ENCODE assay signal across 11 mouse cellular contexts in the genomic region with DNA sequence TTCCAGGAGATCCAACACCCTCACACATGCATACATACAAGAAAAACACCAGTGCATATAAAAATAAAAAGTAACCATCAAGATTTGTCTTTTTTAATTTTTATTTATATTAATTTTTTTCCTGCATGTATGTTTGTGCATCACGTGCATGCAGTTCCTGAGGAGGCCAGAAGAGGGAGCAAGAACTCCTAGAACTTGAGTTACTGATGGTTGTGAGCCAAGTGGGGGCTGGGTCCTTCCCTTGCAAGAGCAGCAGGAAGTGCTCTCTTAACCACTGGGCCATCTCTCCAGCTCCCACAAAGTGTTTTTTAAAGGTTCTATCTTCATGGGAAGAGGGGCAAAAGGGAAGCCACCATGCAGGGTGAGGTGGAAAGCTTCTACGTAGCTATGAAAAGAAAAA. TPM values are rescaled to one million over a fixed set of nuclear protein-coding genes. Genes with fewer than 3 reads are reported as not detected.
DNase-seq lines count a peak whose midpoint lies in the region; ATAC-seq and TF ChIP-seq lines count a peak whose summit lies in the region.
"Had no signal": no experiment of that assay in that cellular context is flagged by ENCODE, and none has a peak within 500 bp of the region (broad histone marks: within the 10 kb centered on the region; RNA-seq: fewer than 3 reads in every experiment).

No protein-coding gene starts in this region.

- H3K36me3 ChIP-seq in forebrain, postnatal 0 days (ENCODE audit: insufficient read depth) = peaks cover 34% of the 10 kb centered on the region
- H3K36me3 ChIP-seq in forebrain, embryonic 15.5 days = peaks cover 40% of the 10 kb centered on the region
- peaks cover 9% of the 10 kb centered on the region; the same call in 1 of the 2 replicates for H3K36me3 ChIP-seq in lung, postnatal 0 days (ENCODE audit: insufficient read depth, low read length)
- H3K36me3 ChIP-seq in hindbrain, embryonic 14.5 days (replicated peaks; ENCODE audit: control insufficient read depth, insufficient read depth) = peaks cover 41% of the 10 kb centered on the region

- H3K27ac ChIP-seq in forebrain, postnatal 0 days (ENCODE audit: low read depth, low read length) = no peak overlapping the region
- H3K27ac ChIP-seq in forebrain, embryonic 15.5 days (replicated peaks) = no peak overlapping the region
- H3K27ac ChIP-seq in lung, postnatal 0 days (ENCODE audit: low read length) = no peak overlapping the region
- H3K27ac ChIP-seq in olfactory bulb, adult 2 months (ENCODE audit: insufficient read depth, low read depth, low read length) = no peak overlapping the region
- H3K27ac ChIP-seq in hindbrain, embryonic 14.5 days = no peak overlapping the region
- H3K27ac ChIP-seq: heart, embryonic 10.5 days; limb, embryonic 15.5 days had no signal

- no peak overlapping the region for H3K9ac ChIP-seq in forebrain, postnatal 0 days
- no peak overlapping the region for H3K9ac ChIP-seq in forebrain, embryonic 15.5 days (replicated peaks)
- H3K9ac ChIP-seq in lung, postnatal 0 days (replicated peaks; ENCODE audit: low read depth) = no peak overlapping the region
- H3K9ac ChIP-seq in hindbrain, embryonic 14.5 days = no peak overlapping the region
- H3K9ac ChIP-seq: limb, embryonic 15.5 days had no signal

- peak; percentile 66 for DNase-seq in forebrain, postnatal 0 days
- peak; percentile 58 for DNase-seq in lung, postnatal 0 days (ENCODE audit: low spot score)
- DNase-seq in lung, postnatal 14 days = no peak
- DNase-seq in Muller cell, postnatal 12 days (ENCODE audit: inconsistent ontology term) = peak; percentile 67
- DNase-seq in adrenal gland, adult 18-20 months (ENCODE audit: low spot score in 2 of 2) = no peak
- DNase-seq in hindbrain, embryonic 14.5 days (ENCODE audit: low spot score) = no peak

- H3K9me3 ChIP-seq in forebrain, postnatal 0 days (ENCODE audit: low read length) = no peaks in the 10 kb centered on the region
- H3K9me3 ChIP-seq in forebrain, embryonic 15.5 days = no peaks in the 10 kb centered on the region
- no peaks in the 10 kb centered on the region for H3K9me3 ChIP-seq in lung, postnatal 0 days (ENCODE audit: low read length)
- no peaks in the 10 kb centered on the region for H3K9me3 ChIP-seq in hindbrain, embryonic 14.5 days (ENCODE audit: control insufficient read depth, low read length)
- H3K9me3 ChIP-seq: heart, embryonic 10.5 days; limb, embryonic 15.5 days had no signal

- H3K4me1 ChIP-seq in forebrain, postnatal 0 days (ENCODE audit: insufficient read depth) = peaks cover 19% of the 10 kb centered on the region
- peaks cover 43% of the 10 kb centered on the region for H3K4me1 ChIP-seq in forebrain, embryonic 15.5 days
- H3K4me1 ChIP-seq in lung, postnatal 0 days (ENCODE audit: insufficient read depth, low read depth, low read length) = peaks cover 6% of the 10 kb centered on the region; the same call in 1 of the 2 replicates
- peaks cover 28% of the 10 kb centered on the region for H3K4me1 ChIP-seq in olfactory bulb, adult 2 months (ENCODE audit: control insufficient read depth, insufficient read depth, low read length)
- H3K4me1 ChIP-seq in hindbrain, embryonic 14.5 days (replicated peaks; ENCODE audit: control insufficient read depth, insufficient read depth, low read length) = peaks cover 34% of the 10 kb centered on the region

- 91% methylated on average over 2 of the region's 2 CpGs for whole genome bisulfite sequencing in forebrain, postnatal 0 days
- 96% methylated on average over 2 of the region's 2 CpGs for WGBS in forebrain, embryonic 15.5 days
- WGBS in lung, postnatal 0 days = 98% methylated on average over 2 of the region's 2 CpGs
- WGBS in olfactory bulb, adult 2 months = 95% methylated on average over 2 of the region's 2 CpGs
- WGBS in hindbrain, embryonic 14.5 days = 94% methylated on average over 2 of the region's 2 CpGs

- H3K27me3 ChIP-seq in forebrain, postnatal 0 days (ENCODE audit: insufficient read depth, low read length) = no peaks in the 10 kb centered on the region
- no peaks in the 10 kb centered on the region for H3K27me3 ChIP-seq in forebrain, embryonic 15.5 days
- no peaks in the 10 kb centered on the region for H3K27me3 ChIP-seq in lung, postnatal 0 days (replicated peaks; ENCODE audit: insufficient read depth, low read length)
- H3K27me3 ChIP-seq in hindbrain, embryonic 14.5 days (ENCODE audit: control insufficient read depth, insufficient read depth, low read length) = no peaks in the 10 kb centered on the region
- H3K27me3 ChIP-seq: limb, embryonic 15.5 days had no signal

- ATAC-seq in forebrain, postnatal 0 days = no peak
- ATAC-seq in forebrain, embryonic 15.5 days (replicated peaks) = no peak
- no peak for ATAC-seq in lung, postnatal 0 days
- no peak for ATAC-seq in hindbrain, embryonic 14.5 days (ENCODE audit: low FRiP score)

- no peak overlapping the region for H3K4me3 ChIP-seq in forebrain, postnatal 0 days (ENCODE audit: low read depth, low read length)
- H3K4me3 ChIP-seq in forebrain, embryonic 15.5 days = no peak overlapping the region
- H3K4me3 ChIP-seq in lung, postnatal 0 days (ENCODE audit: low read depth, low read length) = no peak overlapping the region
- no peak overlapping the region for H3K4me3 ChIP-seq in olfactory bulb, adult 2 months (ENCODE audit: insufficient read depth, low read depth, low read length)
- H3K4me3 ChIP-seq in hindbrain, embryonic 14.5 days (replicated peaks; ENCODE audit: low read length) = no peak overlapping the region
- H3K4me3 ChIP-seq: heart, embryonic 10.5 days; limb, embryonic 15.5 days had no signal

- no peak for TF ChIP-seq POLR2A in olfactory bulb, adult 2 months (IDR thresholded peaks at IDR 0.05; ENCODE audit: insufficient read depth, low read depth, low read length)

- H3K4me2 ChIP-seq in forebrain, postnatal 0 days (ENCODE audit: low read depth) = no peak overlapping the region
- no peak overlapping the region for H3K4me2 ChIP-seq in forebrain, embryonic 15.5 days (replicated peaks)
- H3K4me2 ChIP-seq in lung, postnatal 0 days (replicated peaks; ENCODE audit: low read depth, low read length) = no peak overlapping the region
- no peak overlapping the region for H3K4me2 ChIP-seq in hindbrain, embryonic 14.5 days (replicated peaks)
- H3K4me2 ChIP-seq: limb, embryonic 15.5 days had no signal

- peak; percentile 72 for TF ChIP-seq CTCF in forebrain, postnatal 0 days (IDR thresholded peaks at IDR 0.05; ENCODE audit: low read depth)
- TF ChIP-seq CTCF in lung, postnatal 0 days (IDR thresholded peaks at IDR 0.05) = peak; percentile 65
- TF ChIP-seq CTCF in olfactory bulb, adult 2 months (IDR thresholded peaks at IDR 0.05; ENCODE audit: insufficient read depth, low read depth, low read length) = peak; percentile 23; the same call in 1 of the 2 replicates

- no peak for TF ChIP-seq EP300 in lung, postnatal 0 days (IDR thresholded peaks at IDR 0.05)

RNA-seq across cellular contexts. Expression of a gene that starts 9.1 kb away (rescaled TPM):
- total RNA-seq in forebrain, postnatal 0 days (2014; rRNA removed) = 53.0 and 59.8 TPM in 2 replicates
- polyA plus RNA-seq in forebrain, postnatal 0 days (2015; fragmentation: Nextera tagmentation; extraction: Ambion mirVana) = 37.3 and 51.2 TPM in 2 replicates
- 127 TPM in 2 replicates for polyA plus RNA-seq in forebrain, embryonic 15.5 days (2015; fragmentation: Nextera tagmentation; extraction: Ambion mirVana)
- polyA plus RNA-seq in lung, postnatal 0 days (2015; fragmentation: Nextera tagmentation; extraction: Ambion mirVana) = 64.2 and 79.3 TPM in 2 replicates
- polyA plus RNA-seq in olfactory bulb, adult 2 months (2012; ENCODE audit: insufficient read depth, insufficient read length, low replicate concordance, missing spikeins) = not detected in 2 replicates
- total RNA-seq in adrenal gland, adult 18-20 months (2021) = 10 to 100 TPM; 33.5 to 44.1 TPM
- polyA plus RNA-seq in hindbrain, embryonic 14.5 days (2014; fragmentation: Nextera tagmentation; extraction: Ambion mirVana) = 62.7 and 72.5 TPM in 2 replicates

RNA-seq across cellular contexts. Expression of a gene that starts 21.8 kb away (rescaled TPM):
- 21.2 and 30.9 TPM in 2 replicates for total RNA-seq in forebrain, postnatal 0 days (2014; rRNA removed)
- 20.9 and 22.1 TPM in 2 replicates for polyA plus RNA-seq in forebrain, postnatal 0 days (2015; fragmentation: Nextera tagmentation; extraction: Ambion mirVana)
- polyA plus RNA-seq in forebrain, embryonic 15.5 days (2015; fragmentation: Nextera tagmentation; extraction: Ambion mirVana) = 36.1 and 37.8 TPM in 2 replicates
- polyA plus RNA-seq in lung, postnatal 0 days (2015; fragmentation: Nextera tagmentation; extraction: Ambion mirVana) = 19.2 and 21.4 TPM in 2 replicates
- not detected in 2 replicates for polyA plus RNA-seq in olfactory bulb, adult 2 months (2012; ENCODE audit: insufficient read depth, insufficient read length, low replicate concordance, missing spikeins)
- total RNA-seq in adrenal gland, adult 18-20 months (2021) = 10 to 100 TPM; 20.2 to 20.8 TPM
- polyA plus RNA-seq in hindbrain, embryonic 14.5 days (2014; fragmentation: Nextera tagmentation; extraction: Ambion mirVana) = 21.3 and 22.8 TPM in 2 replicates

RNA-seq across cellular contexts. Expression of a gene that starts 27.9 kb away (rescaled TPM):
- total RNA-seq in forebrain, postnatal 0 days (2014; rRNA removed) = 29.5 and 42.0 TPM in 2 replicates
- 8.5 and 10.4 TPM in 2 replicates for polyA plus RNA-seq in forebrain, postnatal 0 days (2015; fragmentation: Nextera tagmentation; extraction: Ambion mirVana)
- 16.2 and 18.1 TPM in 2 replicates for polyA plus RNA-seq in forebrain, embryonic 15.5 days (2015; fragmentation: Nextera tagmentation; extraction: Ambion mirVana)
- polyA plus RNA-seq in lung, postnatal 0 days (2015; fragmentation: Nextera tagmentation; extraction: Ambion mirVana) = 11.4 and 15.2 TPM in 2 replicates
- polyA plus RNA-seq in olfactory bulb, adult 2 months (2012; ENCODE audit: insufficient read depth, insufficient read length, low replicate concordance, missing spikeins) = not detected in 2 replicates
- total RNA-seq in adrenal gland, adult 18-20 months (2021) = 10 to 100 TPM; 37.2 to 38.7 TPM
- 14.8 and 14.9 TPM in 2 replicates for polyA plus RNA-seq in hindbrain, embryonic 14.5 days (2014; fragmentation: Nextera tagmentation; extraction: Ambion mirVana)

RNA-seq across cellular contexts. Expression of a gene that starts 51.8 kb away (rescaled TPM):
- total RNA-seq in forebrain, postnatal 0 days (2014; rRNA removed) = 0.15 TPM in 1 of 2 replicates, not detected in the other
- polyA plus RNA-seq in forebrain, postnatal 0 days (2015; fragmentation: Nextera tagmentation; extraction: Ambion mirVana) = not detected in 2 replicates
- not detected in 2 replicates for polyA plus RNA-seq in forebrain, embryonic 15.5 days (2015; fragmentation: Nextera tagmentation; extraction: Ambion mirVana)
- polyA plus RNA-seq in lung, postnatal 0 days (2015; fragmentation: Nextera tagmentation; extraction: Ambion mirVana) = 1.1 and 1.7 TPM in 2 replicates
- not detected in 2 replicates for polyA plus RNA-seq in olfactory bulb, adult 2 months (2012; ENCODE audit: insufficient read depth, insufficient read length, low replicate concordance, missing spikeins)
- total RNA-seq in adrenal gland, adult 18-20 months (2021) = not detected
- polyA plus RNA-seq in hindbrain, embryonic 14.5 days (2014; fragmentation: Nextera tagmentation; extraction: Ambion mirVana) = 0.09 TPM in 1 of 2 replicates, not detected in the other
- polyA plus RNA-seq: spleen, adult 2 months had no signal

Comparison
In these comparisons a context has a peak if more than half of its experiments do, and no peak if none do; other contexts are left out.
1. DNase-seq: peak in forebrain, postnatal 0 days (single experiment), lung, postnatal 0 days (single experiment) and Muller cell, postnatal 12 days (single experiment); none in lung, postnatal 14 days (single experiment), adrenal gland, adult 18-20 months (0 of 2) and hindbrain, embryonic 14.5 days (single experiment).
2. RNA of a gene that starts 21.8 kb away (polyA plus RNA-seq): 36.1 to 37.8 TPM in forebrain, embryonic 15.5 days, 19.2 to 21.4 TPM in lung, postnatal 0 days, 21.3 to 22.8 TPM in hindbrain, embryonic 14.5 days and 20.9 to 22.1 TPM in forebrain, postnatal 0 days; not detected in olfactory bulb, adult 2 months; every median in the first group is over 10 times any median in the second.
3. Peak in every context shown above with its lines, with median percentiles within 50 percentile points of each other: CTCF ChIP-seq.